Mouse (Mus musculus) heart, embryonic 11.5 days (tissue): ENCODE results near the gene Unc45b. TPM values are rescaled to one million over a fixed set of nuclear protein-coding genes. Genes with fewer than 3 reads are reported as not detected.

Experiments used
- ATAC-seq: fragments of 200-750 bp; cut with Nextera tagmentation; replicated peaks from 2 replicates; pipeline ENCODE4 v1.8.0; 2017; ENCODE audit warnings: moderate library complexity; ENCODE audit not compliant: insufficient number of reproducible peaks, low FRiP score, low TSS enrichment
- H3K27ac ChIP-seq: fragments of 300-500 bp; sonication (generic); 2 replicates; pipeline ENCODE4 v1.5.1; 2014; ENCODE audit warnings: mild to moderate bottlenecking, low read depth, low read length
- H3K27me3 ChIP-seq: fragments of 300-500 bp; sonication (generic); 2 replicates; pipeline ENCODE4 v1.6.1; 2014; ENCODE audit warnings: mild to moderate bottlenecking, low read length, mixed read lengths; ENCODE audit not compliant: control insufficient read depth, insufficient read depth
- H3K36me3 ChIP-seq: fragments of 300-500 bp; sonication (generic); 2 replicates; pipeline ENCODE4 v1.6.1; 2014; ENCODE audit warnings: mild to moderate bottlenecking, low read length, moderate library complexity, mixed read lengths; ENCODE audit not compliant: control insufficient read depth, insufficient read depth
- H3K4me1 ChIP-seq: fragments of 300-500 bp; sonication (generic); 2 replicates; pipeline ENCODE4 v1.6.1; 2014; ENCODE audit warnings: low read length; ENCODE audit not compliant: control insufficient read depth, insufficient read depth
- H3K4me2 ChIP-seq: fragments of 300-500 bp; sonication (generic); 2 replicates; pipeline ENCODE4 v1.6.1; 2014; ENCODE audit warnings: mild to moderate bottlenecking, moderate library complexity
- H3K4me3 ChIP-seq: fragments of 300-500 bp; sonication (generic); 2 replicates; pipeline ENCODE4 v1.5.1; 2014; ENCODE audit warnings: low read depth, low read length
- H3K9ac ChIP-seq: fragments of 300-500 bp; sonication (generic); 2 replicates; pipeline ENCODE4 v1.6.1; 2014; ENCODE audit warnings: mild to moderate bottlenecking, low read depth, low read length, moderate library complexity
- H3K9me3 ChIP-seq: fragments of 300-500 bp; sonication (generic); replicated peaks from 2 replicates; pipeline ENCODE4 v1.6.1; 2016; ENCODE audit warnings: low read length; ENCODE audit not compliant: control insufficient read depth
- WGBS: fragments of 180-500 bp; shearing (Covaris S2); extraction: QIAGEN DNeasy Blood & Tissue Kit; methylation state at CpG from one replicate; pipeline ENCODE4 v1.1.7; 2014; ENCODE audit not compliant: insufficient replicate concordance; 5-methylcytosine and 5-hydroxymethylcytosine counted together
- polyA plus RNA-seq: library from polyadenylated mRNA; unstranded; fragments of >200 nt; fragmentation: Nextera tagmentation; extraction: Ambion mirVana; gene quantifications from 2 replicates; pipeline ENCODE4 v1.2.1, GENCODE M21; 2014

The Unc45b gene
- polyA plus RNA-seq, 1 experiment from 2014 or later = 174 TPM

DNA sequence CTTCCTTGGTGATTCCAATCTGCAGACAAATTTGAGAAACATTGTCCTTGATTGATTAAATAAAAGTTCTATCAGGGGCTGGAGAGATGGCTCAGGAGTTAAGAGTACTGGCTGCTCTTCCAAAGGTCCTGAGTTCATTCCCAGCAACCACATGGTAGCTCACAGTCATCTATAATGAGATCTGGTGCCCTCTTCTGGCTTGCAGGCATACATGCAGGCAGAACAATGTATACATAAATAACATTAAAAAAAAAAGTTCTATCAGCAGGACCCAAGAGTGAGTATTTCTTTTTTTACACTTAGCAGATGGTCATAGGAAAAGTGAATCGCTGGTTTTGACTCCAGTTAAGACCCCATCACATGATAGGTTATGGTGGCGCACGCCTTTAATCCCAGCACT is 23.8 kb upstream of the Unc45b start:
- no peak overlapping the region for H3K9ac ChIP-seq
- H3K27ac ChIP-seq = no peak overlapping the region
- H3K27me3 ChIP-seq = no peaks in the 10 kb centered on the region
- no peak overlapping the region for H3K4me2 ChIP-seq
- no peak overlapping the region for H3K4me3 ChIP-seq
- no peak for ATAC-seq
- 74% methylated on average over 3 of the region's 3 CpGs for WGBS
- no peaks in the 10 kb centered on the region for H3K9me3 ChIP-seq
- 0 out of 2 replicates have a peak, but pooled peaks cover 8% of the 10 kb centered on the region for H3K4me1 ChIP-seq
- no peaks in the 10 kb centered on the region for H3K36me3 ChIP-seq

DNA sequence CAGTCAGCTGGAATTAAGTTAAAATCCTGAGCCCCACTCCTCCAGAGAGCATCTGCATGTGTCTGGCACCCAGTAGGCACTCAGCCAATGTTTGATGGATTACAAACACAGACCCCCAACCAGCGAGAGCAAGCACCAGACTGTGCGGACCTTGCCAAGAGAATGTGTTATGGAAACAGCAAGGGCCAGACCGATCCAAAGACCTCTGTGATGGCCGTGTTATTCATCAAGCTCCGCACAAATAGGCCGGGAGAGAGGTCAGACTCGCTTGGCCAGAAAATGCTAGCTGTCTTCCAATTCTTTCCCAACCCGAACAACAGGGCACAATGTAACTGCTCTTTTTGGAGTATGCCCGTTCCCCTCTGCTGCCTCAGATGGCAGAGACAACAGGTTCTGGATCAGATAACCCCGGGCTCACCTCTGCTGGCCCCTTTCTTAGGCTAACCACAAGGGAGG is 21.8 kb upstream of the Unc45b start:
- 67% methylated on average over 10 of the region's 10 CpGs for WGBS

DNA sequence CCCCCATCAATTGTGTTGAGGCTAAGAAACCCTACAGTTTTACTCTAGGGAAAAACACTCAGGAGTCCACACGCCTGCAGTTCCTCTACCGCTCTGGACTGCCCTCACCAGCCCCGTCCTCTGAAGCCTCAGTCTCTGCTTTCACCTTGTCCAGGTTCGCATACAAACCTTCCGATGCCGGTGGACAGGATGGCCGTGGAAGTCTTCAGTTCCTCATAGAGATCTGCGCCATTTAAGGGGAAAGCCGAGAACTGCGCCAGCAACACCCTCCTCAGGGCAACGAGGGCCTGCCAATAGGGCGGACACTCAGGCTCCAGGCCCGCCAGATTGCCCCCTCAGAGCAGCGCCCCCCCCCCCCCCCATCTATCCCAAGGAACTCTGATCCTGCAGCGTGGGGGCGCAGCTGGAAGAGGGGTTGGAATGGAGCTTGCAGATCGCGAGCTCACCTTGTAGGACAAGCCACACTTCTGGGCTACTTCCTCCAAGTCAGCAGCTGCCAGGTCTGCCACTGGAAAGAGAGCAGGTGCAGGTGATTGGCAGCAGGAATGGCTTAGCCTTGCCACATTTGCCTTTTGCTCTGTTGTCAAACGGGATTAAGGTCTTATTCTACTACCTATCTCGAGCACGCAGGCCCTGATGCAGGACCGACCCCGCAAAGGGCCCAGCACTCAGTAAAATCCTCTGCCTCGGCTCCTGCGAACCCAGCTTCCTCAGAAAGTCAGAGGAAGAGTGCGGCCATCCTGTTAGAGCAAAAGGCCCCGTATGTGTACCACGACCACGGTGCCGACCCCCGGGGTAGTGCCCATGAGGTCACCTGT is 20.6 kb upstream of the Unc45b start:
- peak overlapping the region; percentile 75 for H3K9ac ChIP-seq
- 0 out of 2 replicates have a peak, but pooled peaks cover 8% of the 10 kb centered on the region for H3K4me1 ChIP-seq
- H3K9me3 ChIP-seq = no peaks in the 10 kb centered on the region
- H3K27me3 ChIP-seq = 0 out of 2 replicates have a peak, but pooled peaks cover 2% of the 10 kb centered on the region
- peak overlapping the region; percentile 3; the same call in 1 of the 2 replicates for H3K27ac ChIP-seq
- peak overlapping the region; percentile 83 for H3K4me2 ChIP-seq
- peak overlapping the region; percentile 64 for H3K4me3 ChIP-seq
- 8% methylated on average over 31 of the region's 31 CpGs for WGBS
- no peaks in the 10 kb centered on the region for H3K36me3 ChIP-seq
- peak; percentile 39 for ATAC-seq

More for the DNA sequence above, 21.8 kb upstream of the Unc45b start:
- no peak for ATAC-seq
- H3K27ac ChIP-seq = no peak overlapping the region
- H3K4me1 ChIP-seq = 0 out of 2 replicates have a peak, but pooled peaks cover 8% of the 10 kb centered on the region
- no peaks in the 10 kb centered on the region for H3K9me3 ChIP-seq
- 0 out of 2 replicates have a peak, but pooled peaks cover 2% of the 10 kb centered on the region for H3K27me3 ChIP-seq
- no peak overlapping the region for H3K4me3 ChIP-seq
- 0 out of 2 replicates have a peak overlapping the region, but pooled peaks have one; percentile 22 for H3K9ac ChIP-seq
- H3K4me2 ChIP-seq = peak overlapping the region; percentile 83; the same call in 1 of the 2 replicates
- no peaks in the 10 kb centered on the region for H3K36me3 ChIP-seq

DNA sequence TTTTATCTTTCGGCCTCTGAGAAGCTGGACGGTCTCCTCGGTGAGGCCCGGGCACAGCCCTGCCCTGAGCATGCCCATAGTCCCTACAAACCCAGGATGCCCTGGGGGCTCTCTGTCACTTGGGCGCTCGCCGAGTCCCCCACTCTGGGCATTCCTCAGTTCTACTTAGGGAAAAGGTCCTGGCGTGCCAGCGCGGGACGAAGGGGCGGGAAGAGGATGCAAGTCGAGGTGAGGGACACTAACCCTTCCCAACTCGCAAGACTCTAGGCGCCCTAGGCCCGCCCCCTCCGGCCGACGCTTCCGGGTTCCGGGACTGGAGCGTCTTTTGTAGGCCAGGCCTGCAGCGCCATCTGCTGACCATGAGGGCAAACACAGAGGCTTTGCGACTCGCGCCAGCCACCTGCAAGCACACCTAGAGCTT is 20.0 kb upstream of the Unc45b start, which contains the start of gene Rad51d:
Rad51d (minus strand) TSS at position 273 of the 421 bp plus-strand sequence.
- WGBS = under 1% methylated on average over 26 of the region's 26 CpGs

DNA sequence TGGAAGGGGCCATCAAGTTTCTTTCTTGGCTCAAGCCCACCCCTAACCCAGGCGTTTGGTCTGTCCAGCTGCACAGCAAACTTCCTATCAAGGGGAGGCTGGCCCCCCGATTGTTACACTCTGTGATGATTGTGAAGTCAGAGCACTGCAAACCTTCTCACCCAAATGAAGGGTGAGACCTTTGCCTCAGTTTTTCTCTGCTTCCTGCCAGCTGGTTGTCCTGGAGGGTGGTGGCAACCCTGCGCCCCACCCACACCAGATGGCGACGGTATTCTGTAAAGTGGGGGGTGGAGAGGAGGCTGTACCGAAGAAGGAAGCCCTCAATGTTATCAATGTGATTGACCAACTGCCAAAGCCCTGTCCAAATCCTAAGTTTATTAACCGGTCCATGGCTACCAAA is 18.4 kb upstream of the Unc45b start, which contains the start of gene Fndc8:
Fndc8 (plus strand) TSS at position 189 of the 400 bp plus-strand sequence.
- ATAC-seq = no peak
- 48% methylated on average over 7 of the region's 7 CpGs for WGBS
- no peaks in the 10 kb centered on the region for H3K9me3 ChIP-seq
- no peak within 1 kb of the TSS for H3K27ac ChIP-seq
- H3K27me3 ChIP-seq = 0 out of 2 replicates have a peak, but pooled peaks cover 2% of the 10 kb centered on the region
- H3K36me3 ChIP-seq = no peaks in the 10 kb centered on the region
- no peak within 1 kb of the TSS for H3K4me3 ChIP-seq
- H3K4me1 ChIP-seq = 0 out of 2 replicates have a peak, but pooled peaks cover 8% of the 10 kb centered on the region
- no peak within 1 kb of the TSS for H3K9ac ChIP-seq
- H3K4me2 ChIP-seq = no peak within 1 kb of the TSS

More for the DNA sequence above, 20.0 kb upstream of the Unc45b start, which contains the start of gene Rad51d:
- peak within 1 kb of the TSS; percentile 3; the same call in 1 of the 2 replicates for H3K27ac ChIP-seq
- peak within 1 kb of the TSS; percentile 75 for H3K9ac ChIP-seq
- peak within 1 kb of the TSS; percentile 83 for H3K4me2 ChIP-seq
- no peaks in the 10 kb centered on the region for H3K9me3 ChIP-seq
- no peaks in the 10 kb centered on the region for H3K36me3 ChIP-seq
- peak within 1 kb of the TSS; percentile 64 for H3K4me3 ChIP-seq
- ATAC-seq = peak; percentile 85
- H3K4me1 ChIP-seq = 0 out of 2 replicates have a peak, but pooled peaks cover 8% of the 10 kb centered on the region
- 0 out of 2 replicates have a peak, but pooled peaks cover 2% of the 10 kb centered on the region for H3K27me3 ChIP-seq

DNA sequence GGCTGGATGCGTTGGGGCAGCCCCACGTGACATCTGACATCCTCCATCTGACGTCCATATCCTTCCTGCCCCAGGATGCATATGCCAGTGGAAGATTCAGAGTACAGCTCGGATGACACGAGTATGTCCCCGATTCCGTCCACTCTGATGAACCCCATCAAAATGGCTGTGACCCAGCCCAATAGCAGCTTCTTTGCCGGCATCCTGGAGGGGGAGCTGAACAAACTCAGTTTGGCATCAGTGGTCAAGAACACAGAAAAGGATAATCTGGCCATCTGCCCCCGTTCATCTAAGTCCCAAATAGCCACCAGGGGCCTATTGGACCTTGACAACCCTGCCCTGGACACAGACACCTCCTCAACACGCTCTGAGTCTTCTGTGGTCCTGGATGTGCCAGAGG is 12.9 kb upstream of the Unc45b start:
- no peaks in the 10 kb centered on the region for H3K9me3 ChIP-seq
- peaks cover 24% of the 10 kb centered on the region for H3K36me3 ChIP-seq
- H3K4me2 ChIP-seq = no peak overlapping the region
- ATAC-seq = no peak
- H3K4me1 ChIP-seq = no peaks in the 10 kb centered on the region
- H3K27me3 ChIP-seq = no peaks in the 10 kb centered on the region
- no peak overlapping the region for H3K9ac ChIP-seq
- H3K27ac ChIP-seq = no peak overlapping the region
- H3K4me3 ChIP-seq = no peak overlapping the region
- 78% methylated on average over 10 of the region's 10 CpGs for WGBS

DNA sequence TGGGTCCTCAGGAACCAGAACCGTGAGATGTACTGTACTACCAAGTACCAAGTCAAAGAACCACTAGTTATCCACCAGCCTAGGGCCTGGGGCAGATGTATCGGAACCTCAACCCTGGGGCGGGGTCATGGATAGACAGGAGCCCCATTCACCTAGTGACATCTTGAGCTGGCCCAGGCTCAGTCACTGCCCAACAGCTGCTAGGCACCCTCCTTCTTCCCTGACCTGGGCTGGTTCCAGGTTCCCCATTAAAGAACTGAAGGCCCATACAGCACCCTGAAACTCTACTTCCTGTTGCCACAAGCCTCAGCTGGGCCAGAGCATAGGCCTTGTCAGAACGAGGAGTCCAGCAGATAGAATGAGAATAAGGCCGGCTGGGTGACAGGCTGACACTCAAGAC is 10.6 kb upstream of the Unc45b start:
- no peak for ATAC-seq
- Histone ChIP-seq H3K9me3 (no peaks in the 10 kb centered on the region), H3K36me3 (peaks cover 31% of the 10 kb centered on the region), H3K27ac (no peak overlapping the region), H3K9ac (no peak overlapping the region), H3K27me3 (no peaks in the 10 kb centered on the region), H3K4me1 (no peaks in the 10 kb centered on the region), H3K4me3 (no peak overlapping the region), H3K4me2 (no peak overlapping the region)
- 91% methylated on average over 5 of the region's 5 CpGs for WGBS

DNA sequence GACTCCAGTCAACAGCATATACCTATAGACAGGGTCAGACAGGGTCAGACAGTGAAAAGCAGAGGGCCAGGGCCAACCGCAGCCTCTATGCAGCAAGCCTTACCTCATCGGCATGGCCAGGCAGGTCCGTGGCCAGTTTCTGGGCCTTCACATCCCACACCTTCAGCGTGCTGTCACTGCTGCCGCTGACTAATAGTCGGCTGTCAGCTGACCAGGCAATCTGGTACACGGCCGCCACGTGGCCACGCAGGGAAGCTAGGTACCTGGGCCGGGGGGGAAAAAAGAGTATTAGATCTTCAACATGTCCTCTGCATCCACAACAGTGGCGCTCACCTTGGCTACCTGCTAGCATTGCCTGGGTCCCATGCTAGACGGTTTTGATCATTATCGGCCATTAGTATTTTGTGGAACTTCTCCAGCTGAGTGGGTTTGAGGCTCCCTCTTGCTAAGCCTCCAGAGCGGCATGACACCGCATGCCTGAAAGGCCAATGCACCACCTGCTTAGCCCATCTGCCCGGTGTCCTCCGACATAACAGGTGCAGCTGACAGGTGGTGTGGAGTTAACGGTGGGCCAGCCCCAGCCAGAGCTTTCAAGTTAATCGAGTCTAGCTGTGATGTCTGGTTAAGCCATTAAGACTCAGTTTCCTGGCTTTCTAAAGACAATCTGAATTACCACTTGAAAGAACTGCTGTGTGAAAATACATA is 8.6 kb upstream of the Unc45b start:
- Histone ChIP-seq H3K27ac (no peak overlapping the region), H3K36me3 (peaks cover 37% of the 10 kb centered on the region), H3K4me1 (no peaks in the 10 kb centered on the region), H3K27me3 (no peaks in the 10 kb centered on the region), H3K9ac (no peak overlapping the region), H3K4me2 (no peak overlapping the region), H3K9me3 (no peaks in the 10 kb centered on the region), H3K4me3 (no peak overlapping the region)
- 95% methylated on average over 20 of the region's 20 CpGs for WGBS
- no peak for ATAC-seq
